Mouse (Mus musculus) neural tube, embryonic 12.5 days (tissue): Measurements from ENCODE around the gene Ccn1. TPM values are rescaled to one million over a fixed set of nuclear protein-coding genes. Genes with fewer than 3 reads are reported as not detected.

Source experiments
- ATAC-seq: fragments of 200-750 bp; cut with Nextera tagmentation; 2 replicates; pipeline ENCODE4 v1.8.0; 2017; ENCODE audit warnings: low read depth, mild to moderate bottlenecking, moderate TSS enrichment, moderate library complexity; ENCODE audit not compliant: low FRiP score
- H3K27ac ChIP-seq: fragments of 300-500 bp; sonication (generic); 2 replicates; pipeline ENCODE4 v1.5.1; 2016
- H3K27me3 ChIP-seq: fragments of 300-500 bp; sonication (generic); replicated peaks from 2 replicates; pipeline ENCODE4 v1.6.1; 2016; ENCODE audit warnings: mild to moderate bottlenecking
- H3K36me3 ChIP-seq: fragments of 300-500 bp; sonication (generic); 2 replicates; pipeline ENCODE4 v1.6.1; 2016; ENCODE audit warnings: mild to moderate bottlenecking
- H3K4me1 ChIP-seq: fragments of 300-500 bp; sonication (generic); 2 replicates; pipeline ENCODE4 v1.6.1; 2016
- H3K4me2 ChIP-seq: fragments of 300-500 bp; sonication (generic); replicated peaks from 2 replicates; pipeline ENCODE4 v1.6.1; 2016; ENCODE audit warnings: mild to moderate bottlenecking
- H3K4me3 ChIP-seq: fragments of 300-500 bp; sonication (generic); 2 replicates; pipeline ENCODE4 v1.5.1; 2016
- H3K9ac ChIP-seq: fragments of 300-500 bp; sonication (generic); 2 replicates; pipeline ENCODE4 v1.6.1; 2016; ENCODE audit warnings: mild to moderate bottlenecking
- H3K9me3 ChIP-seq: fragments of 300-500 bp; sonication (generic); 2 replicates; pipeline ENCODE4 v1.6.1; 2016; ENCODE audit warnings: mild to moderate bottlenecking
- WGBS: fragments of 180-500 bp; shearing (Covaris S2); methylation state at CpG from one replicate; pipeline ENCODE4 v1.1.7; 2016; 5-methylcytosine and 5-hydroxymethylcytosine counted together
- polyA plus RNA-seq: library from polyadenylated mRNA; unstranded; fragments of >200 nt; fragmentation: Nextera tagmentation; extraction: Ambion mirVana; gene quantifications from 2 replicates; pipeline ENCODE4 v1.2.1, GENCODE M21; 2016

The Ccn1 gene
- polyA plus RNA-seq, 1 experiment from 2014 or later: 20.2 TPM

DNA sequence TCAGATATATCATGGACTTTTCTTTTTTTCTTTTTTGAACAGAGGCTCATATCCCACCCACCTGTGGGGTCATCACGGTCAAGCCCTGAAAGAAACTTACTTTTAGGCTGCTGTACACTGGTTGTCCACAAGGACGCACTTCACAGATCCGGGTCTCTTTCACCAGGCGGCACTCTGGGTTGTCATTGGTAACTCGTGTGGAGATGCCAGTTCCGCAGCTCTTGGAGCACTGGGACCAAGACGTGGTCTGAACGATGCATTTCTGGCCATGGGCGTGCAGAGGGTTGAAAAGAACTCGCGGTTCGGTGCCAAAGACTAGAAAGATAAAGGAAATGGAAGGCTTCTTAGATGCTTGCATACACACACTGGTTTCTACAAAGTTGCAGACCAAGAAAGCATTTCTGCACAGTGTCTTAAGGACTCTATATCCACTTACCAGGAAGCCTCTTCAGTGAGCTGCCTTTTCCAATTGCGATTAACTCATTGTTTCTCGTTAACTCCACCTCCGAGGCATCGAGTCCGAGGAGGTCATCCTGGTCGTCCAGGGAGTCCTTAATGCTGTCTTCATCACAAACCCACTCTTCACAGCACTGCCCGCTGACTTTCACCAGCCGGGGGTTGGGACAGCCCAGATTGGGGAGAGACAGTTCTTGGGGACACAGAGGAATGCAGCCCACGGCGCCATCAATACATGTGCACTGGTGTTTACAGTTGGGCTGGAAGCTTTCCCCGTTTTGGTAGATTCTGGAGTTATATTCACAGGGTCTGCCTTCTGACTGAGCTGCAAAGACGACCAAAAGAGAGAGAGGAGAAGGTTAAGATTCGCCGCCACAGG, 1.5 kb downstream of the Ccn1 start:
- no peaks in the 10 kb centered on the region for H3K36me3 ChIP-seq
- no peak overlapping the region for H3K27ac ChIP-seq
- H3K9me3 ChIP-seq: no peaks in the 10 kb centered on the region
- H3K9ac ChIP-seq: no peak overlapping the region; the same call in 1 of the 2 replicates
- peaks cover 47% of the 10 kb centered on the region for H3K4me1 ChIP-seq
- no peak for ATAC-seq
- peaks cover 14% of the 10 kb centered on the region; the same call in 1 of the 2 replicates for H3K27me3 ChIP-seq
- H3K4me2 ChIP-seq: peak overlapping the region; percentile 88
- peak overlapping the region; percentile 48 for H3K4me3 ChIP-seq
- 19% methylated on average over 26 of the region's 26 CpGs for WGBS

- Histone ChIP-seq H3K27me3 (peaks cover 10% of the 10 kb centered on the region; the same call in 1 of the 2 replicates), H3K36me3 (no peaks in the 10 kb centered on the region), H3K4me3 (no peak overlapping the region), H3K27ac (no peak overlapping the region), H3K4me2 (peak overlapping the region; percentile 88), H3K9ac (no peak overlapping the region), H3K4me1 (peaks cover 38% of the 10 kb centered on the region), H3K9me3 (no peaks in the 10 kb centered on the region)
- ATAC-seq: no peak
- WGBS: 79% methylated on average over 18 of the region's 18 CpGs
Observed at GRCm38 (mm10) chr3:145647416-145647815, 2.4 kb downstream of the Ccn1 start.

GRCm38 (mm10) chr3:145646666-145647065, 3.1 kb downstream of the Ccn1 start:
- Histone ChIP-seq H3K27ac (no peak overlapping the region), H3K4me2 (no peak overlapping the region)
- ATAC-seq: no peak

DNA sequence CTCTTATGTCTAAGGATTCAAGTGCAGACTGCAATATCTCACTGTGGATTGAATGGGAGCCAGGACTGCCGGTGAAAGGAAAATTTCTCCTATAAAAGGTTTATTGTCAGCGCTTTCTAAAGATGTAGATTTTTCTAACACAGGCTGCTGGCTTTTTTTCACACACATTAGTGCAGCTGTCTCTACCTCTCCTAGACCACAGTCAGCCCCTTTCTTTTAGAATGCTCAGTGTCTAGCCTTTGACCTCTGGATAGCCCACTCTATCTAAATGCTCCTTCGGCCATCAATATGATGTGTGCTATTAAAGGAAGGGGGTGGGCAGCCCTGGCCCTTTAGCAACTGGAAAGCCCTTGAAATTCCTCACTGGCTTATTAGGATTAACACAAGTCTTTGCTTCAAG, 3.8 kb downstream of the Ccn1 start:
- no peak overlapping the region for H3K9ac ChIP-seq
- peak overlapping the region; percentile 12; the same call in 1 of the 2 replicates for H3K4me2 ChIP-seq
- no peak overlapping the region for H3K27ac ChIP-seq
- 18% methylated on average over 3 of the region's 3 CpGs for whole genome bisulfite sequencing
- ATAC-seq: peak; percentile 59
- H3K4me3 ChIP-seq: no peak overlapping the region
- H3K9me3 ChIP-seq: no peaks in the 10 kb centered on the region
- H3K27me3 ChIP-seq: peaks cover 7% of the 10 kb centered on the region; the same call in 1 of the 2 replicates
- no peaks in the 10 kb centered on the region for H3K36me3 ChIP-seq
- peaks cover 28% of the 10 kb centered on the region for H3K4me1 ChIP-seq

More at GRCm38 (mm10) chr3:145646666-145647065, 3.1 kb downstream of the Ccn1 start:
- Histone ChIP-seq H3K4me1 (peaks cover 31% of the 10 kb centered on the region), H3K9ac (no peak overlapping the region), H3K9me3 (no peaks in the 10 kb centered on the region), H3K27me3 (peaks cover 7% of the 10 kb centered on the region; the same call in 1 of the 2 replicates), H3K4me3 (no peak overlapping the region), H3K36me3 (no peaks in the 10 kb centered on the region)
- 36% methylated on average over 2 of the region's 2 CpGs for WGBS

- WGBS: 48% methylated on average over 6 of the region's 6 CpGs
- no peaks in the 10 kb centered on the region for H3K36me3 ChIP-seq
- peaks cover 7% of the 10 kb centered on the region; the same call in 1 of the 2 replicates for H3K27me3 ChIP-seq
- ATAC-seq: no peak
- no peak overlapping the region for H3K9ac ChIP-seq
- no peak overlapping the region for H3K4me2 ChIP-seq
- H3K27ac ChIP-seq: no peak overlapping the region
- H3K4me1 ChIP-seq: peaks cover 26% of the 10 kb centered on the region
- no peaks in the 10 kb centered on the region for H3K9me3 ChIP-seq
- no peak overlapping the region for H3K4me3 ChIP-seq
Observed at GRCm38 (mm10) chr3:145645463-145645862, 4.3 kb downstream of the Ccn1 start.

DNA sequence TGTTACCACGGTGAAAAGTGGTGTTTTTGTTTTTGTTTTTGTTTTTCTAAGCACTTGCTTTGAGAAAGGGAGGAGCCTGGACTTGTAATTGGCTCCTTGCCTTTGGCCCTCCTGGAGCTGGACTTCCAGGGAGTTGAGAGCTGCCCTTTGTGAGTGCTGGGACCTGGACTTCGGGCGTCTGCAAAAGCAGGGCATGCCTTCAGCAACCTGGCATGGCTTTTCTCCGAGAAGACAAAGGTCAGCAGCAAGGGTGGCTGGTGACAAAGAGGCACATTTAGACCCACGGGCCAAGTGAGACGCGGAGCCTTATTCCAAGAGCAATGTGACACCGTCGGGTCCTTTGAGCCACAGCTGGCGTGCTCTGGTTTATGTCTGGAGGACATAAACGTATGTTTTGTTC, 6.9 kb downstream of the Ccn1 start:
- WGBS: 46% methylated on average over 11 of the region's 11 CpGs
- H3K9me3 ChIP-seq: no peaks in the 10 kb centered on the region
- no peak overlapping the region for H3K4me3 ChIP-seq
- no peak overlapping the region for H3K27ac ChIP-seq
- H3K4me2 ChIP-seq: no peak overlapping the region
- H3K27me3 ChIP-seq: peaks cover 5% of the 10 kb centered on the region; the same call in 1 of the 2 replicates
- peaks cover 24% of the 10 kb centered on the region; the same call in 1 of the 2 replicates for H3K4me1 ChIP-seq
- no peak for ATAC-seq
- H3K9ac ChIP-seq: no peak overlapping the region
- H3K36me3 ChIP-seq: no peaks in the 10 kb centered on the region

DNA sequence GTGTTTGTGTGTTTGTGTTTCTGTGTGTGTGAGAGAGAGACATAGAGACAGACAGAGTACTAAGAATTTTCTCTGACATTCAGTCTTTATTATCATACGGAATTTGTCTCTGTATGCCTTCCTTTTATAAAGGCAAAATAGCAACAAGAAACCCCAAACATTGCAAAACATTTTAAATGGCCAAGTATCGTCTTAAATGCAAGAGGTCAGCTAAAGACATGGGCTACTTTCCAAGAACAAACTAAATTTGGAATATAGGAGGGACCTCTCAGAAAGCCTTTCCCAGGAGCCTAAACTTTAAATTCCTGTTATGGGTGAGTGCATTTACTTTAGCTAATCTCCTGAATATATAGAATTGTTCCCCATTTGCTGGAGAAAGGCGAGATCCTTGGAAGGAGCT, 7.9 kb downstream of the Ccn1 start:
- H3K4me1 ChIP-seq: peaks cover 19% of the 10 kb centered on the region; the same call in 1 of the 2 replicates
- H3K4me2 ChIP-seq: no peak overlapping the region
- H3K27ac ChIP-seq: no peak overlapping the region
- H3K9ac ChIP-seq: no peak overlapping the region
- 86% methylated on average over 3 of the region's 3 CpGs for WGBS
- no peak for ATAC-seq
- H3K27me3 ChIP-seq: no peaks in the 10 kb centered on the region
- no peaks in the 10 kb centered on the region for H3K9me3 ChIP-seq
- no peak overlapping the region for H3K4me3 ChIP-seq
- H3K36me3 ChIP-seq: no peaks in the 10 kb centered on the region

DNA sequence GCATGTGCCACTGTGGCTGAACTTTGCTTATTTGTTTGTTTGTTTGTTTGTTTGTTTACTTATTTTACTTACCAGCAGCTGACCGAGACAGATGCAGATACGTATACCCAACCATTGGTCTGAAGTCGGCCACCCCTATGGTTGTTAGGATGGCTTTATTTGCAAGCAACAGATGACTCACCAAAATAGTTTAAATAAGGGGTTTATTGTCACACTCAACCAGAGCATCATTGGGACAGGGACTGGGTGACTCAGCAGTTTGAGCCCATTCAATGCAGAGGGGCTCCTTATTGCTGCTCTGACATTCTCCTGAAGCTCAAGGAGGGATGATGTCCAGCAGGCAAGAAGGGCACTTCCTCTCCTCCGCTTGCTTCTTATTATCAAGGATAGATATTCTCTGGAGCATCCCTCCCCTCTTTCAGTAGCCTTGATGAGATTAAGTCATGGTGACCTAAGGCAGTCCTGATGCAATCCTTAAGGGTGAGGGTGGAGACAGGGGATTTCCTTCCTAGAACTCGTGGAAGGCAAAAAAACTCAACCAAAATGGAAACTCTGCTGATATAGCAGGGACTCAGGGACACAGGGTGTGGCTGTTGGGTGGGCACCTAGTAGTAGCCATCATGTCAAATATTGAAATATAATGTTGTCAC, 8.6 kb downstream of the Ccn1 start:
- Histone ChIP-seq H3K4me3 (no peak overlapping the region), H3K9me3 (no peaks in the 10 kb centered on the region), H3K27ac (no peak overlapping the region), H3K4me1 (peaks cover 17% of the 10 kb centered on the region; the same call in 1 of the 2 replicates), H3K4me2 (no peak overlapping the region), H3K36me3 (no peaks in the 10 kb centered on the region), H3K27me3 (no peaks in the 10 kb centered on the region), H3K9ac (no peak overlapping the region)
- no peak for ATAC-seq
- 87% methylated on average over 5 of the region's 5 CpGs for WGBS

DNA sequence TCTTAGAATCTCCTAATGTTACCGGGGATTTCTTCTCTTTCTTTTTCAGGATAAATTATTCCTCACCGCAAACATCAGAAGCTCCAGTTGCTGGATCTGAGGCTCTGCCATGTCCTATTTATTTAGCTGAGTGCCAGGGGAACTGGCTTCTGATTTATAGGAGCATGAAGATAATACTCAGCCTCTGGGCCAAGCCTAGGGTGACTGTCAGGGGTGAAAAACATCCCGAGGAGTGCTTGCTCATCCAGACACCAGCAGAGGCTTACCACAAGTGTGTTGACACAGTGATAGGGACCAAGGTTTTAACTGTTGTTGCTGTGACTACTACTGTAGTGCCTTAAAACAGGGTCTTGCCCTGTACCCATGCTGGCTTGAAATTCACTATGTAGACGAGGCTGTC, 9.2 kb downstream of the Ccn1 start:
- Histone ChIP-seq H3K4me1 (0 out of 2 replicates have a peak, but pooled peaks cover 13% of the 10 kb centered on the region), H3K4me2 (no peak overlapping the region), H3K4me3 (no peak overlapping the region), H3K9ac (no peak overlapping the region), H3K9me3 (no peaks in the 10 kb centered on the region), H3K27me3 (no peaks in the 10 kb centered on the region), H3K27ac (no peak overlapping the region), H3K36me3 (no peaks in the 10 kb centered on the region)
- ATAC-seq: peak; percentile 46; the same call in 1 of the 2 replicates
- 66% methylated on average over 4 of the region's 4 CpGs for WGBS

DNA sequence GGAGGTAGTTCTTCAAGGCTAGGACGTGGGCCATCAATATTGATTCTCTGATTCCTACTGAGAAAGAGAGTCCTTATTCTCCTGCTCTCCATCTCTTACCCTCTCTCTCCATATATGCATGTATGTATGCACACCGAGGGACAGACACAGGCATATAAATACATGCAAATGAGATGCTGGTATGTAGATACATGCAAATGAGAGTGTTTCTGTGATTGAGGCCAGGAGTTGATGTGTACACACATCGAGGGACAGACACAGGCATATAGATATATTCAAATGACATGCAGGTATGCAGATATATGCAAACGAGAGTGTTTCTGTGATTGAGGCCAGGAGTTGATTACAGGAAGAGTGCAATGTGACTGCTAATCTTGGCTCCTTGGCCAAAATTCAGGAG, 9.6 kb downstream of the Ccn1 start:
- no peaks in the 10 kb centered on the region for H3K27me3 ChIP-seq
- no peak overlapping the region for H3K27ac ChIP-seq
- 66% methylated on average over 4 of the region's 4 CpGs for WGBS
- no peaks in the 10 kb centered on the region for H3K36me3 ChIP-seq
- H3K4me1 ChIP-seq: 0 out of 2 replicates have a peak, but pooled peaks cover 13% of the 10 kb centered on the region
- no peak overlapping the region for H3K4me3 ChIP-seq
- H3K4me2 ChIP-seq: no peak overlapping the region
- no peak overlapping the region for H3K9ac ChIP-seq
- H3K9me3 ChIP-seq: no peaks in the 10 kb centered on the region
- peak; percentile 48 for ATAC-seq

DNA sequence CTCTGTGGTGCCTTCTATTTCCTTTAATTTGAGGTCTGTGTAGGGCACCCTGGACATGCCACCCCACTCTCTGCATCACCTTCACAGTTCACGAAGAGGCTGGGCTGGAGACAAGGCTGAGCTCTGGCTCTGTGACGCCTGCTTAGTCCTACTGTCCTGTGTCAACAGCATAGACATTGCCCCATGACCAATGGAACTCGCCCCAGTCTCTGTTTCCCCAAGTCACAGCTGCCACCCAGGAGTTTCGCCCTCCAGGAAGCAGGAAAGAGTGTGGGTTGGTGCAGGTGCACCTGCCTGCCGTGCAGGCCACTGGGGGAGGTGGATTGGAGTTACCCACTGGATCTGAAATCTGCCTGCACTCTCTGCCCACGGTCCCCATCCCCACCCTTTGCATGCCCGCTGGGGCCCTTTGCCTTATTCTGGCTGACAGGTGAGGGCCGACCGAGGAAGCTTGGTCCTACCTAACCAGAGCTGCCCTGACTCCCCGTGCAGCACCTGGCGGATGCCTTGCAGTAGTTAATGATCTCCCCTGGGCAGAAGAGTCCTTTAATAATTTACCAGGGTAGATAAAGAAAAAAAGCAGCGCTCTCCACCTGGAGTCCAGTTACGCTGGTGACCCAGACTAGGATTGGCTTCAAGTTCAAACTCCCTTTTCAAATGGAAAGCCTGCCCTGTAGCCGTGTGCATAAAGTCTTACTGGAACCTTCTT, 15.6 kb downstream of the Ccn1 start:
- WGBS: 80% methylated on average over 14 of the region's 14 CpGs
- Histone ChIP-seq H3K9ac (no peak overlapping the region), H3K4me3 (no peak overlapping the region), H3K4me1 (0 out of 2 replicates have a peak, but pooled peaks cover 5% of the 10 kb centered on the region), H3K27ac (no peak overlapping the region), H3K9me3 (no peaks in the 10 kb centered on the region), H3K4me2 (no peak overlapping the region), H3K27me3 (no peaks in the 10 kb centered on the region), H3K36me3 (no peaks in the 10 kb centered on the region)
- no peak for ATAC-seq

DNA sequence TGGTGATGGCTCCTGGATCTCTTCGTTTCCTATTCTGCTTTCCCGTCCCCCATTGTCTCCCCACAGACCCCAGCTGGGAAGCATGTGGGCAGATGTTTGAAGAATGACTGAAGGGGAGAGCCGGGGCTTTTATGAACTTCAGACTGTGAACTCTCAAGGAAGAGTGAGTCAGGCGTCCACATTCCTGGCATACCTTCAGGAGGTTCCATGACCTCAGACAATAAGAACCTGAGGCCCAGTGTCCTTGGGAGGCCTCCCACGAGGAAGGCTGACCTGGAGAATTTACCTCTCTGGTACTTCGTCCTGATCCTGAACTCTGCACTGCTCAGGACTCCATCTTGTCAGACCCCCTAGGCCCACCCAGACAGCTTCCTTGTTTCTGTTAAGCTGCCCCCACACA, 16.9 kb downstream of the Ccn1 start:
- Histone ChIP-seq H3K27me3 (no peaks in the 10 kb centered on the region), H3K4me1 (peaks cover 4% of the 10 kb centered on the region; the same call in 1 of the 2 replicates), H3K9me3 (no peaks in the 10 kb centered on the region), H3K4me3 (no peak overlapping the region), H3K9ac (no peak overlapping the region), H3K27ac (no peak overlapping the region), H3K36me3 (no peaks in the 10 kb centered on the region), H3K4me2 (no peak overlapping the region)
- WGBS: 14% methylated on average over 6 of the region's 6 CpGs
- ATAC-seq: no peak
